Mouse (Mus musculus) kidney, adult 2 months (tissue): Measurements from ENCODE around the gene Gprc5a. TPM values are rescaled to one million over a fixed set of nuclear protein-coding genes. Genes with fewer than 3 reads are reported as not detected.

Experiments
- DNase-seq: peaks from one replicate; pipeline ENCODE4 v3.0.0; 2021
- H3K27ac ChIP-seq: fragments of 200-500 bp; 2 replicates; pipeline ENCODE4 v1.5.1; 2012; ENCODE audit warnings: low read depth, low read length, control low read depth, inconsistent platforms; ENCODE audit not compliant: insufficient read depth
- H3K27me3 ChIP-seq: fragments of 200-500 bp; replicated peaks from 2 replicates; pipeline ENCODE4 v1.6.1; 2012; ENCODE audit warnings: mild to moderate bottlenecking, moderate library complexity, low read length, inconsistent platforms; ENCODE audit not compliant: control insufficient read depth, insufficient read depth
- H3K36me3 ChIP-seq: fragments of 200-500 bp; 2 replicates; pipeline ENCODE4 v1.6.1; 2012; ENCODE audit warnings: mild to moderate bottlenecking, moderate library complexity, low read length, inconsistent platforms; ENCODE audit not compliant: control insufficient read depth, insufficient read depth
- H3K4me1 ChIP-seq: fragments of 200-500 bp; 2 replicates; pipeline ENCODE4 v1.6.1; 2011; ENCODE audit warnings: low read length; ENCODE audit not compliant: control insufficient read depth, insufficient read depth
- H3K4me3 ChIP-seq: fragments of 200-500 bp; 2 replicates; pipeline ENCODE4 v1.5.1; 2011; ENCODE audit warnings: mild to moderate bottlenecking, low read depth, low read length, control low read depth; ENCODE audit not compliant: insufficient read depth
- CTCF ChIP-seq: fragments of 200-500 bp; conservative IDR thresholded peaks from 2 replicates; pipeline ENCODE4 v1.5.1; 2011; ENCODE audit warnings: low read depth, mild to moderate bottlenecking, control low read depth, low read length, moderate library complexity, mixed read lengths; ENCODE audit not compliant: insufficient read depth, insufficient read length
- POLR2A ChIP-seq: fragments of 200-500 bp; IDR thresholded peaks from one replicate; pipeline ENCODE4 v1.6.1; 2011; ENCODE audit warnings: low read depth, low read length, control low read depth
- WGBS: fragments of 180-500 bp; shearing (Covaris S2); methylation state at CpG from one replicate; pipeline ENCODE4 v1.1.7; 2018; 5-methylcytosine and 5-hydroxymethylcytosine counted together
- polyA plus RNA-seq: library from polyadenylated mRNA; depleted of rRNA; stranded (reverse); fragments of >200 nt; gene quantifications from 2 replicates; pipeline ENCODE4 v1.2.3, GENCODE M21; 2012; rRNA removed

The Gprc5a gene
- 3.3 and 4.3 TPM in 2 replicates for polyA plus RNA-seq

GRCm38 (mm10) chr6:135065236-135065957 is at the start of gene Gprc5a:
Gene Gprc5a (plus strand): TSS chr6:135065651.
- TF ChIP-seq POLR2A (no peak), CTCF (no peak)
- H3K4me3 ChIP-seq, result peak within 1 kb of the TSS; percentile 44
- H3K36me3 ChIP-seq, result no peaks in the 10 kb centered on the region
- H3K27me3 ChIP-seq, result no peaks in the 10 kb centered on the region
- 2% methylated on average over 44 of the region's 44 CpGs for whole genome bisulfite sequencing
- peak within 1 kb of the TSS; percentile 21 for H3K27ac ChIP-seq
- H3K4me1 ChIP-seq, result no peaks in the 10 kb centered on the region
- DNase-seq, result peak; percentile 67

- TF ChIP-seq CTCF, result no peak
- TF ChIP-seq POLR2A, result no peak
- WGBS, result 83% methylated on average over 11 of the region's 11 CpGs
- no peak for DNase-seq
- H3K27ac ChIP-seq, result no peak overlapping the region
- H3K4me3 ChIP-seq, result no peak overlapping the region
- H3K4me1 ChIP-seq, result peaks cover 3% of the 10 kb centered on the region; the same call in 1 of the 2 replicates
- peaks cover 20% of the 10 kb centered on the region for H3K36me3 ChIP-seq
- H3K27me3 ChIP-seq, result no peaks in the 10 kb centered on the region
These were observed 48.2 kb upstream of the Gprc5a start for GRCm38 (mm10) chr6:135017211-135017610.

- DNase-seq, result no peak
- Histone ChIP-seq H3K36me3 (peaks cover 22% of the 10 kb centered on the region), H3K27ac (no peak overlapping the region), H3K27me3 (no peaks in the 10 kb centered on the region), H3K4me1 (no peaks in the 10 kb centered on the region), H3K4me3 (no peak overlapping the region)
- 89% methylated on average over 10 of the region's 10 CpGs for WGBS
- TF ChIP-seq CTCF (no peak), POLR2A (no peak)
These were observed 45.9 kb upstream of the Gprc5a start for GRCm38 (mm10) chr6:135019564-135019963.

- H3K36me3 ChIP-seq, result peaks cover 15% of the 10 kb centered on the region
These were observed 43.8 kb upstream of the Gprc5a start for GRCm38 (mm10) chr6:135021633-135022032.

GRCm38 (mm10) chr6:135023379-135023778 is 42.1 kb upstream of the Gprc5a start:
- TF ChIP-seq CTCF (no peak), POLR2A (no peak)
- H3K36me3 ChIP-seq, result peaks cover 12% of the 10 kb centered on the region

More at GRCm38 (mm10) chr6:135021633-135022032, 43.8 kb upstream of the Gprc5a start:
- peaks cover 3% of the 10 kb centered on the region for H3K4me1 ChIP-seq
- H3K27ac ChIP-seq, result no peak overlapping the region
- no peaks in the 10 kb centered on the region for H3K27me3 ChIP-seq
- no peak overlapping the region for H3K4me3 ChIP-seq
- WGBS, result 69% methylated on average over 3 of the region's 3 CpGs
- TF ChIP-seq POLR2A (no peak), CTCF (no peak)
- DNase-seq, result no peak

GRCm38 (mm10) chr6:135024781-135025420 is 40.5 kb upstream of the Gprc5a start:
- H3K4me1 ChIP-seq, result peaks cover 3% of the 10 kb centered on the region
- no peaks in the 10 kb centered on the region for H3K27me3 ChIP-seq
- H3K27ac ChIP-seq, result peak overlapping the region; percentile 29; the same call in 1 of the 2 replicates
- WGBS, result 62% methylated on average over 1 of the region's 1 CpGs
- peak; percentile 19 for DNase-seq
- peaks cover 10% of the 10 kb centered on the region for H3K36me3 ChIP-seq
- H3K4me3 ChIP-seq, result no peak overlapping the region
- no peak for TF ChIP-seq CTCF
- no peak for TF ChIP-seq POLR2A

More at GRCm38 (mm10) chr6:135023379-135023778, 42.1 kb upstream of the Gprc5a start:
- Histone ChIP-seq H3K27ac (no peak overlapping the region), H3K4me1 (peaks cover 3% of the 10 kb centered on the region), H3K4me3 (no peak overlapping the region), H3K27me3 (no peaks in the 10 kb centered on the region)
- WGBS, result 91% methylated on average over 14 of the region's 14 CpGs
- DNase-seq, result no peak

- 10% methylated on average over 3 of the region's 3 CpGs for WGBS
- H3K4me3 ChIP-seq, result no peak overlapping the region
- H3K4me1 ChIP-seq, result peaks cover 3% of the 10 kb centered on the region
- peak; percentile 57 for DNase-seq
- H3K27ac ChIP-seq, result 0 out of 2 replicates have a peak overlapping the region, but pooled peaks have one; percentile 8
- no peaks in the 10 kb centered on the region for H3K27me3 ChIP-seq
- TF ChIP-seq POLR2A (no peak), CTCF (peak; percentile 48)
- 0 out of 2 replicates have a peak, but pooled peaks cover 3% of the 10 kb centered on the region for H3K36me3 ChIP-seq
These were observed 39.2 kb upstream of the Gprc5a start for GRCm38 (mm10) chr6:135026232-135026631.
